Mouse (Mus musculus) stomach, embryonic 14.5 days (tissue): ENCODE measurements around the gene Pkp3. TPM values are rescaled to one million over a fixed set of nuclear protein-coding genes. Genes with fewer than 3 reads are reported as not detected.

Experiments
- ATAC-seq: fragments of 200-750 bp; cut with Nextera tagmentation; 2 replicates; pipeline ENCODE4 v1.8.0; 2017; ENCODE audit warnings: low read depth, moderate TSS enrichment; ENCODE audit not compliant: insufficient number of reproducible peaks, insufficient read depth, low FRiP score
- H3K27ac ChIP-seq: fragments of 300-500 bp; sonication (generic); 2 replicates; pipeline ENCODE4 v1.5.1; 2014; ENCODE audit warnings: mild to moderate bottlenecking, low read length, moderate library complexity, mixed read lengths
- H3K27me3 ChIP-seq: fragments of 300-500 bp; sonication (generic); 2 replicates; pipeline ENCODE4 v1.6.1; 2014; ENCODE audit warnings: low read length, control low read depth, mixed read lengths; ENCODE audit not compliant: control insufficient read depth, insufficient read depth
- H3K36me3 ChIP-seq: fragments of 300-500 bp; sonication (generic); 2 replicates; pipeline ENCODE4 v1.6.1; 2014; ENCODE audit warnings: mild to moderate bottlenecking, control low read depth, low read length, moderate library complexity, mixed read lengths; ENCODE audit not compliant: control insufficient read depth, insufficient read depth
- H3K4me1 ChIP-seq: fragments of 300-500 bp; sonication (generic); 2 replicates; pipeline ENCODE4 v1.6.1; 2014; ENCODE audit warnings: low read length, control low read depth, mixed read lengths; ENCODE audit not compliant: control insufficient read depth, insufficient read depth
- H3K4me2 ChIP-seq: fragments of 300-500 bp; sonication (generic); replicated peaks from 2 replicates; pipeline ENCODE4 v1.6.1; 2014; ENCODE audit warnings: low read depth, low read length, control low read depth
- H3K4me3 ChIP-seq: fragments of 300-500 bp; sonication (generic); 2 replicates; pipeline ENCODE4 v1.5.1; 2014; ENCODE audit warnings: low read depth, low read length, control low read depth
- H3K9ac ChIP-seq: fragments of 300-500 bp; sonication (generic); replicated peaks from 2 replicates; pipeline ENCODE4 v1.6.1; 2014; ENCODE audit warnings: low read depth, mild to moderate bottlenecking, control low read depth, low read length, moderate library complexity, mixed read lengths
- H3K9me3 ChIP-seq: fragments of 300-500 bp; sonication (generic); 2 replicates; pipeline ENCODE4 v1.6.1; 2016; ENCODE audit warnings: low read depth, low read length, control low read depth; ENCODE audit not compliant: control insufficient read depth
- WGBS: fragments of 180-500 bp; shearing (Covaris S2); extraction: QIAGEN DNeasy Blood & Tissue Kit; methylation state at CpG from one replicate; pipeline ENCODE4 v1.1.7; 2014; 5-methylcytosine and 5-hydroxymethylcytosine counted together
- polyA plus RNA-seq: library from polyadenylated mRNA; unstranded; fragments of >200 nt; fragmentation: Nextera tagmentation; extraction: Ambion mirVana; gene quantifications from 2 replicates; pipeline ENCODE4 v1.2.1, GENCODE M21; 2014

Pkp3 gene
- polyA plus RNA-seq, 1 experiment from 2014 or later: 20.2 TPM

GRCm38 (mm10) chr7:141131904-141132755 is 54.1 kb downstream of the Pkp3 start:
- Histone ChIP-seq H3K36me3 (peaks cover 17% of the 10 kb centered on the region), H3K27ac (no peak overlapping the region), H3K9ac (peak overlapping the region; percentile 92), H3K4me1 (peaks cover 6% of the 10 kb centered on the region; the same call in 1 of the 2 replicates), H3K4me2 (peak overlapping the region; percentile 62), H3K27me3 (no peaks in the 10 kb centered on the region), H3K4me3 (peak overlapping the region; percentile 94), H3K9me3 (no peaks in the 10 kb centered on the region)
- peak; percentile 35; the same call in 1 of the 2 replicates for ATAC-seq
- 55% methylated on average over 12 of the region's 12 CpGs for whole genome bisulfite sequencing

Other genes with a start within 250 kb of the Pkp3 start
- gene Urah, start 243.2 kb upstream of the Pkp3 start, polyA plus RNA-seq: 14.2 and 18.7 TPM in 2 replicates
- not detected in 2 replicates for gene Scgb1c1, start 232.7 kb upstream of the Pkp3 start, polyA plus RNA-seq
- gene Odf3, start 230.4 kb upstream of the Pkp3 start, polyA plus RNA-seq: not detected in 2 replicates
- not detected in 2 replicates for gene Gm45785, start 221.9 kb upstream of the Pkp3 start, polyA plus RNA-seq
- gene Ric8a, start 221.3 kb upstream of the Pkp3 start, polyA plus RNA-seq: 65.7 and 72.8 TPM in 2 replicates
- gene Bet1l, start 220.6 kb upstream of the Pkp3 start, polyA plus RNA-seq: 48.7 and 55.3 TPM in 2 replicates
- gene Psmd13, start 196.2 kb upstream of the Pkp3 start, polyA plus RNA-seq: 136 and 146 TPM in 2 replicates
- 21.8 and 23.5 TPM in 2 replicates for gene Sirt3, start 195.9 kb upstream of the Pkp3 start, polyA plus RNA-seq
- 0.87 TPM in 1 of 2 replicates, not detected in the other for gene Cox8b, start 177.8 kb upstream of the Pkp3 start, polyA plus RNA-seq
- gene Nlrp6, start 157.3 kb upstream of the Pkp3 start, polyA plus RNA-seq: 1.2 and 2.2 TPM in 2 replicates
- 28.7 and 31.0 TPM in 2 replicates for gene Pgghg, start 136.8 kb upstream of the Pkp3 start, polyA plus RNA-seq
- 2.0 and 2.6 TPM in 2 replicates for gene Ifitm5, start 127.9 kb upstream of the Pkp3 start, polyA plus RNA-seq
- gene Gm45717, start 122.3 kb upstream of the Pkp3 start, polyA plus RNA-seq: not detected in 2 replicates
- 1,395 and 1,501 TPM in 2 replicates for gene Ifitm2, start 122.2 kb upstream of the Pkp3 start, polyA plus RNA-seq
- gene Ifitm1, start 111.0 kb upstream of the Pkp3 start, polyA plus RNA-seq: 241 and 289 TPM in 2 replicates
- 347 and 377 TPM in 2 replicates for gene Ifitm3, start 67.4 kb upstream of the Pkp3 start, polyA plus RNA-seq
- gene Ifitm6, start 60.3 kb upstream of the Pkp3 start, polyA plus RNA-seq: 2.6 TPM in 1 of 2 replicates, not detected in the other
- gene Gm17387, start 49.1 kb upstream of the Pkp3 start, polyA plus RNA-seq: not detected in 2 replicates
- gene B4galnt4, start 17.1 kb upstream of the Pkp3 start, polyA plus RNA-seq: 8.6 and 10.3 TPM in 2 replicates
- 7.1 and 7.4 TPM in 2 replicates for gene Sigirr, start 22.4 kb downstream of the Pkp3 start, polyA plus RNA-seq
- gene Ano9, start 39.6 kb downstream of the Pkp3 start, polyA plus RNA-seq: 11.9 and 12.2 TPM in 2 replicates
- 65.1 and 67.3 TPM in 2 replicates for gene Ptdss2, start 44.2 kb downstream of the Pkp3 start, polyA plus RNA-seq
- 165 and 181 TPM in 2 replicates for gene Rnh1, start 94.6 kb downstream of the Pkp3 start, polyA plus RNA-seq
- 79.4 and 85.5 TPM in 2 replicates for gene Hras, start 115.8 kb downstream of the Pkp3 start, polyA plus RNA-seq
- 5.3 and 6.1 TPM in 2 replicates for gene Lrrc56, start 115.9 kb downstream of the Pkp3 start, polyA plus RNA-seq
- 1.7 and 2.3 TPM in 2 replicates for gene Lmntd2, start 135.9 kb downstream of the Pkp3 start, polyA plus RNA-seq
- 57.2 and 59.2 TPM in 2 replicates for gene Rassf7, start 137.6 kb downstream of the Pkp3 start, polyA plus RNA-seq
- gene Phrf1, start 150.6 kb downstream of the Pkp3 start, polyA plus RNA-seq: 69.0 and 72.1 TPM in 2 replicates
- 1.4 and 1.6 TPM in 2 replicates for gene Irf7, start 188.3 kb downstream of the Pkp3 start, polyA plus RNA-seq
- gene Cdhr5, start 198.6 kb downstream of the Pkp3 start, polyA plus RNA-seq: 1.6 and 1.7 TPM in 2 replicates
- gene Sct, start 200.9 kb downstream of the Pkp3 start, polyA plus RNA-seq: 9.1 and 10.5 TPM in 2 replicates
- gene Drd4, start 213.8 kb downstream of the Pkp3 start, polyA plus RNA-seq: 0.20 and 0.35 TPM in 2 replicates
- gene Deaf1, start 249.5 kb downstream of the Pkp3 start, polyA plus RNA-seq: 80.2 and 82.9 TPM in 2 replicates
- 30.8 and 32.4 TPM in 2 replicates for gene Tmem80, start 249.5 kb downstream of the Pkp3 start, polyA plus RNA-seq